Mouse (Mus musculus) limb, embryonic 11.5 days (tissue): ENCODE measurements around the gene U90926. TPM values are rescaled to one million over a fixed set of nuclear protein-coding genes. Genes with fewer than 3 reads are reported as not detected.

Experiments used
- ATAC-seq: fragments of 200-750 bp; cut with Nextera tagmentation; 2 replicates; pipeline ENCODE4 v1.8.0; 2017; ENCODE audit warnings: low read depth; ENCODE audit not compliant: insufficient number of reproducible peaks, low FRiP score, low TSS enrichment
- DNase-seq: peaks from one replicate; pipeline ENCODE4 v3.0.0-alpha.2; 2015; ENCODE audit warnings: low spot score
- H3K27ac ChIP-seq: fragments of 300-500 bp; sonication (generic); replicated peaks from 2 replicates; pipeline ENCODE4 v1.5.1; 2014; ENCODE audit warnings: low read depth, mild to moderate bottlenecking, low read length
- H3K27me3 ChIP-seq: fragments of 300-500 bp; sonication (generic); 2 replicates; pipeline ENCODE4 v1.6.1; 2014; ENCODE audit warnings: mild to moderate bottlenecking, low read length, mixed read lengths; ENCODE audit not compliant: control insufficient read depth, insufficient read depth
- H3K36me3 ChIP-seq: fragments of 300-500 bp; sonication (generic); 2 replicates; pipeline ENCODE4 v1.6.1; 2014; ENCODE audit warnings: mild to moderate bottlenecking, low read length, moderate library complexity, mixed read lengths; ENCODE audit not compliant: control insufficient read depth, insufficient read depth
- H3K4me1 ChIP-seq: fragments of 300-500 bp; sonication (generic); 2 replicates; pipeline ENCODE4 v1.6.1; 2014; ENCODE audit warnings: low read length, mixed read lengths; ENCODE audit not compliant: control insufficient read depth, insufficient read depth
- H3K4me2 ChIP-seq: fragments of 300-500 bp; sonication (generic); 2 replicates; pipeline ENCODE4 v1.6.1; 2014; ENCODE audit warnings: low read depth, mild to moderate bottlenecking, moderate library complexity; ENCODE audit not compliant: severe bottlenecking
- H3K4me3 ChIP-seq: fragments of 300-500 bp; sonication (generic); 2 replicates; pipeline ENCODE4 v1.5.1; 2014; ENCODE audit warnings: low read depth, low read length
- H3K9ac ChIP-seq: fragments of 300-500 bp; sonication (generic); 2 replicates; pipeline ENCODE4 v1.6.1; 2014; ENCODE audit warnings: mild to moderate bottlenecking, low read length
- H3K9me3 ChIP-seq: fragments of 300-500 bp; sonication (generic); 2 replicates; pipeline ENCODE4 v1.6.1; 2016; ENCODE audit warnings: low read length; ENCODE audit not compliant: control insufficient read depth
- WGBS: fragments of 180-500 bp; shearing (Covaris S2); extraction: QIAGEN DNeasy Blood & Tissue Kit; methylation state at CpG from one replicate; pipeline ENCODE4 v1.1.7; 2014; 5-methylcytosine and 5-hydroxymethylcytosine counted together
- polyA plus RNA-seq: library from polyadenylated mRNA; unstranded; fragments of >200 nt; fragmentation: Nextera tagmentation; extraction: Ambion mirVana; gene quantifications from 2 replicates; pipeline ENCODE4 v1.2.1, GENCODE M21; 2014

The U90926 gene
- polyA plus RNA-seq, 1 experiment from 2014 or later: not detected

- ATAC-seq (no peak), DNase-seq (no peak)
- H3K27ac ChIP-seq: no peak overlapping the region
- no peaks in the 10 kb centered on the region for H3K9me3 ChIP-seq
- no peaks in the 10 kb centered on the region for H3K27me3 ChIP-seq
- no peaks in the 10 kb centered on the region for H3K4me1 ChIP-seq
- H3K9ac ChIP-seq: no peak overlapping the region
- H3K36me3 ChIP-seq: no peaks in the 10 kb centered on the region
- H3K4me3 ChIP-seq: no peak overlapping the region
- no peak overlapping the region for H3K4me2 ChIP-seq
- WGBS: 95% methylated on average over 3 of the region's 3 CpGs
These were observed 14.3 kb upstream of the U90926 start for GRCm38 (mm10) chr5:92229514-92229913.

- no peak for ATAC-seq
- Histone ChIP-seq H3K27ac (no peak overlapping the region), H3K4me3 (no peak overlapping the region), H3K4me2 (no peak overlapping the region), H3K9ac (no peak overlapping the region), H3K4me1 (no peaks in the 10 kb centered on the region), H3K36me3 (no peaks in the 10 kb centered on the region), H3K9me3 (no peaks in the 10 kb centered on the region), H3K27me3 (no peaks in the 10 kb centered on the region)
- WGBS: 46% methylated on average over 10 of the region's 10 CpGs
- DNase-seq: no peak
These were observed 13.6 kb upstream of the U90926 start for GRCm38 (mm10) chr5:92228776-92229175.

- Histone ChIP-seq H3K36me3 (no peaks in the 10 kb centered on the region), H3K27ac (no peak overlapping the region), H3K9ac (no peak overlapping the region), H3K9me3 (no peaks in the 10 kb centered on the region), H3K27me3 (no peaks in the 10 kb centered on the region), H3K4me1 (no peaks in the 10 kb centered on the region), H3K4me3 (no peak overlapping the region), H3K4me2 (no peak overlapping the region)
- no peak for DNase-seq
- 92% methylated on average over 7 of the region's 7 CpGs for WGBS
- ATAC-seq: no peak
These were observed 12.6 kb upstream of the U90926 start for GRCm38 (mm10) chr5:92227782-92228181.

- ATAC-seq (no peak), DNase-seq (no peak)
- Histone ChIP-seq H3K9ac (no peak overlapping the region), H3K27ac (no peak overlapping the region), H3K4me1 (no peaks in the 10 kb centered on the region), H3K9me3 (no peaks in the 10 kb centered on the region), H3K4me2 (no peak overlapping the region), H3K27me3 (no peaks in the 10 kb centered on the region), H3K4me3 (no peak overlapping the region), H3K36me3 (no peaks in the 10 kb centered on the region)
- WGBS: 89% methylated on average over 8 of the region's 8 CpGs
These were observed 5.2 kb upstream of the U90926 start for GRCm38 (mm10) chr5:92220287-92220902.

GRCm38 (mm10) chr5:92219826-92220225 is 4.6 kb upstream of the U90926 start:
- H3K9me3 ChIP-seq: no peaks in the 10 kb centered on the region
- no peak overlapping the region for H3K9ac ChIP-seq
- 77% methylated on average over 6 of the region's 6 CpGs for WGBS
- no peaks in the 10 kb centered on the region for H3K27me3 ChIP-seq
- no peak overlapping the region for H3K4me3 ChIP-seq
- no peaks in the 10 kb centered on the region for H3K36me3 ChIP-seq
- no peak overlapping the region for H3K27ac ChIP-seq
- H3K4me1 ChIP-seq: no peaks in the 10 kb centered on the region
- no peak overlapping the region for H3K4me2 ChIP-seq
- no peak for ATAC-seq
- DNase-seq: no peak

- no peaks in the 10 kb centered on the region for H3K4me1 ChIP-seq
- H3K27ac ChIP-seq: no peak overlapping the region
- no peak for ATAC-seq
- no peaks in the 10 kb centered on the region for H3K9me3 ChIP-seq
- no peak overlapping the region for H3K4me2 ChIP-seq
- DNase-seq: no peak
- no peak overlapping the region for H3K4me3 ChIP-seq
- H3K27me3 ChIP-seq: no peaks in the 10 kb centered on the region
- H3K9ac ChIP-seq: no peak overlapping the region
- no peaks in the 10 kb centered on the region for H3K36me3 ChIP-seq
- 62% methylated on average over 17 of the region's 17 CpGs for WGBS
These were observed 3.9 kb upstream of the U90926 start for GRCm38 (mm10) chr5:92218915-92219793.

GRCm38 (mm10) chr5:92212231-92212630 is 3.0 kb downstream of the U90926 start:
- Histone ChIP-seq H3K9me3 (no peaks in the 10 kb centered on the region), H3K4me1 (no peaks in the 10 kb centered on the region), H3K9ac (no peak overlapping the region), H3K4me3 (no peak overlapping the region), H3K4me2 (no peak overlapping the region), H3K27me3 (no peaks in the 10 kb centered on the region), H3K27ac (no peak overlapping the region), H3K36me3 (no peaks in the 10 kb centered on the region)
- no peak for DNase-seq
- 94% methylated on average over 4 of the region's 4 CpGs for WGBS
- no peak for ATAC-seq

- Histone ChIP-seq H3K4me1 (no peaks in the 10 kb centered on the region), H3K36me3 (no peaks in the 10 kb centered on the region; the same call in 1 of the 2 replicates), H3K27ac (no peak overlapping the region), H3K9ac (no peak overlapping the region), H3K27me3 (no peaks in the 10 kb centered on the region), H3K9me3 (no peaks in the 10 kb centered on the region), H3K4me2 (no peak overlapping the region), H3K4me3 (no peak overlapping the region)
- no peak for DNase-seq
- WGBS: 66% methylated on average over 8 of the region's 8 CpGs
- ATAC-seq: no peak
These were observed 5.0 kb downstream of the U90926 start for GRCm38 (mm10) chr5:92210205-92210604.
